Mouse (Mus musculus) hindbrain, embryonic 10.5 days (tissue): ENCODE results near the gene Lhx4. TPM values are rescaled to one million over a fixed set of nuclear protein-coding genes. Genes with fewer than 3 reads are reported as not detected.

Experiments used
- DNase-seq: peaks from one replicate; pipeline ENCODE4 v3.0.0-alpha.2; 2017; ENCODE audit warnings: low spot score
- H3K27ac ChIP-seq: fragments of 300-500 bp; sonication (generic); 2 replicates; pipeline ENCODE4 v1.5.1; 2016; ENCODE audit warnings: mild to moderate bottlenecking, moderate library complexity
- H3K27me3 ChIP-seq: fragments of 300-500 bp; sonication (generic); 2 replicates; pipeline ENCODE4 v1.6.1; 2016; ENCODE audit warnings: mild to moderate bottlenecking; ENCODE audit not compliant: poor library complexity, insufficient read depth, severe bottlenecking
- H3K36me3 ChIP-seq: fragments of 300-500 bp; sonication (generic); 2 replicates; pipeline ENCODE4 v1.6.1; 2016; ENCODE audit warnings: mild to moderate bottlenecking, moderate library complexity
- H3K4me1 ChIP-seq: fragments of 300-500 bp; sonication (generic); replicated peaks from 2 replicates; pipeline ENCODE4 v1.6.1; 2016; ENCODE audit warnings: mild to moderate bottlenecking
- H3K4me3 ChIP-seq: fragments of 300-500 bp; sonication (generic); 2 replicates; pipeline ENCODE4 v1.5.1; 2016; ENCODE audit warnings: mild to moderate bottlenecking, moderate library complexity
- H3K9me3 ChIP-seq: fragments of 300-500 bp; sonication (generic); 2 replicates; pipeline ENCODE4 v1.6.1; 2016; ENCODE audit warnings: mild to moderate bottlenecking, moderate library complexity
- WGBS: fragments of 180-500 bp; shearing (Covaris S2); methylation state at CpG from one replicate; pipeline ENCODE4 v1.1.7; 2016; 5-methylcytosine and 5-hydroxymethylcytosine counted together
- polyA plus RNA-seq: library from polyadenylated mRNA; unstranded; fragments of >200 nt; fragmentation: Nextera tagmentation; extraction: Ambion mirVana; gene quantifications from 2 replicates; pipeline ENCODE4 v1.2.1, GENCODE M21; 2016

The Lhx4 gene
- 5.7 and 11.6 TPM in 2 replicates for polyA plus RNA-seq

DNA sequence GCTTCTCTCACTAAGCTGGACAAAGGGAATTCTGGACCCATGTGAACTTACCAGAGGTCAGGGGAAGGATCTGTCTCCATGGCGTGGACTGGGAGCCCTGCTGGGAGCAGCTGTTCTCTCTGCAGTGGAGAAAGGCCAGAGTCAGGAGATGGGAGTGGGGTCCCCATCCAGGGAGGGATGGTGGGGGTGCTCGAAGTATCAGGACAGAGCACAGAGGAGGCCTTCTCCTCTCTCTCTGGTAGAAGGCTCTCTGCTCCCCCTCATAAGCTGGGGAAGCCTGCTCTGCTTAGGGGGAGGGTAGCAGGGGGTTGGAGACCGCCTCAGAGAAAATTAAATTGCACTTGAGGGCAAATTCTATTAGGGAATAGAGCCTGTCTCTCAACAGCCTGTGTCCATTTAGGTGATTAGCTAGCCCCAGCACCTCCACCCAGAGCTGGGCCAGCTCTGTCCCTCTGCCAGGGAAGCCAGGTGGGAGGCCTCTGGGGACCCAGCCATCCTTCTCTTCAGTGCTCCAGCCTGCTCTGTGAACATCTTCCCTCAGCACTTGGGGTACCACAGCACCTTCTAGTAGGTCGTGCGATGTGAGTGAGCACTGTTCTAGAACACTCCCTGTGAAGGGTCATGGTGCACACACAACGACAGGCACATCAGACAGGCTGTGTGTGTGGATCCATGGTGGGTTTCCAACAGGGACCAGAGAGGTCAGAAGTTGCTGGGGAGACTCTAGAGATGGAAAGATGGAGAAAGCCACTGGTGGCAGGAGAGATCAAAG is at the start of gene Lhx4:
Lhx4 (minus strand) TSS at position 201 of the 772 bp plus-strand sequence.
- WGBS, result 68% methylated on average over 6 of the region's 6 CpGs
- no peaks in the 10 kb centered on the region for H3K9me3 ChIP-seq
- no peaks in the 10 kb centered on the region for H3K36me3 ChIP-seq
- peaks cover 27% of the 10 kb centered on the region for H3K4me1 ChIP-seq
- H3K27me3 ChIP-seq, result peaks cover 86% of the 10 kb centered on the region
- peak; percentile 13 for DNase-seq
- peak within 1 kb of the TSS; percentile 73 for H3K27ac ChIP-seq
- peak within 1 kb of the TSS; percentile 23 for H3K4me3 ChIP-seq

DNA sequence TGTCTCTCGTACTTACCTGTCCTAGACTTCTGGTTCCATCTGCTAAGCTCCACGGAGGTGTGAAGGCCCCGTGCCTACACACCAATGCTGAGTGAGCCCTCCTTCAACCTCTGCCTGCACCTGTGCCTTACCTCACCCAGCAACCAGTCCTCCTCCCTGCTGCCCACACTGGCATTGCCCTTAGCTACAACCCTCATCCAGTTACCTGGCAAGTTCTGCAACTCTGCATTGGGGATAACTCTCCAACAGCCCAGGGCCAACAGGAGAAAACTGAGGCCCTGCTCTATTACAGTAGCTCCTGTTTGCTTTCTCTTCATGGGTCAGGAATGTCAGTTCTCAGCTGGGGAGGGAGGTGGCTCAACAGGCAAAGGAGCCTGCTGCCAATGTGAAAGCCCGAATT is 46.5 kb upstream of the Lhx4 start:
- Histone ChIP-seq H3K4me3 (no peak overlapping the region), H3K9me3 (no peaks in the 10 kb centered on the region), H3K27ac (no peak overlapping the region), H3K36me3 (peaks cover 56% of the 10 kb centered on the region), H3K27me3 (no peaks in the 10 kb centered on the region), H3K4me1 (no peaks in the 10 kb centered on the region)
- DNase-seq, result no peak
- WGBS, result 91% methylated on average over 4 of the region's 4 CpGs

DNA sequence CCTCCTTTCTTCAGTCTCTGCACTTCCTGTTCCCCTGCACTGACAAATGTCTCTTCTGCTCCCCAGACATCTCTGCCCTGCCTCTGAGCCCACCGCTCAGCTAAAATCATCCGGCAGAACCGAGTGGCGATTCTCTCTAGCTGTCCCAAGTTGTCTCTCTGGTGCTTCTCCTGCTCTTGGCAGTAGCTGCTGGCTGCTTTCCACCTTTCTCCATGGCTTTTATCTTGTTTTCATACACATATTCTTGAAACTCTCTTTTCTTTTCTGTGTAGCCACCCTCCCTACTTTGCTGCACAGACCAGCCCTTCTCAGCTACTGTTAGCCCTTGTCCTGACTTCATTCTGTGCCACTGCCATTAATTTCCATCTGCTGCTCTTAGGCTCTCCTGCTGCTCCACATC is 45.9 kb upstream of the Lhx4 start:
- WGBS, result 87% methylated on average over 4 of the region's 4 CpGs
- Histone ChIP-seq H3K4me1 (no peaks in the 10 kb centered on the region), H3K9me3 (no peaks in the 10 kb centered on the region), H3K27ac (no peak overlapping the region), H3K27me3 (no peaks in the 10 kb centered on the region), H3K36me3 (peaks cover 53% of the 10 kb centered on the region), H3K4me3 (no peak overlapping the region)
- no peak for DNase-seq

DNA sequence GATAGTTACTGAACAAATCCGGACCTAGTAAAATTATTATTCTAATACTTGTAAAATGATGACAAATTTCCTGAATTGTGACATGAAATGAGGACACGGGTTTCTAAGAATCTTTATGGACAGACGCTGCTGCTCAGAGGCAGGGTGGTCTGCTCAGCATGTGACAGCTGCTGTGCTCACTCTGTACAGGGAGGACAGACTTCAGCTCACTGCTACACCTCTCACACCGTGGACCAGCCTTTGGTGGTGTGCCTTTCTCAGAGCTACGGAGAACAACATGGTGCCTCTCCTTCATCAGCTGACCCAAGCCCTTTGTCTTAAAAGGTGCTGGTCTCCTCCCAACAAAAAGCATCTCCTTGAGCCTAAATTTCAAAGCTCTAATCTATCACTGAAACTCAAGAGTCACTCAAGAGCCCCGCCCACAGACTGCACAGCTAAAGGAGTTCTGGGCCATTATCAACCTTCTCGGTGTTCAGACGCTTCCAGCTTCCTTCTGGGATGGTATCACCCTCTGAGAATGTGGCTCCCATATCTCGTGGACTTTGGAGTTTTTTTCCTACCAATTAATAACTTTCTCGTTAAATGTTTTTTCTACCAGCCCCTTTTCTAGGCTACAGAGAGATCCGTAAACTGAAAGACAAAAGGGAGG is 45.4 kb upstream of the Lhx4 start:
- Histone ChIP-seq H3K36me3 (peaks cover 50% of the 10 kb centered on the region), H3K27ac (no peak overlapping the region; the same call in 1 of the 2 replicates), H3K4me3 (no peak overlapping the region), H3K4me1 (no peaks in the 10 kb centered on the region), H3K27me3 (no peaks in the 10 kb centered on the region), H3K9me3 (no peaks in the 10 kb centered on the region)
- WGBS, result 79% methylated on average over 11 of the region's 11 CpGs
- DNase-seq, result no peak

- Histone ChIP-seq H3K36me3 (peaks cover 45% of the 10 kb centered on the region), H3K27me3 (no peaks in the 10 kb centered on the region), H3K4me1 (peaks cover 5% of the 10 kb centered on the region), H3K27ac (no peak overlapping the region), H3K4me3 (no peak overlapping the region), H3K9me3 (no peaks in the 10 kb centered on the region)
- DNase-seq, result no peak
- 94% methylated on average over 5 of the region's 5 CpGs for WGBS
These were observed 44.3 kb upstream of the Lhx4 start for GRCm38 (mm10) chr1:155795791-155796233.

DNA sequence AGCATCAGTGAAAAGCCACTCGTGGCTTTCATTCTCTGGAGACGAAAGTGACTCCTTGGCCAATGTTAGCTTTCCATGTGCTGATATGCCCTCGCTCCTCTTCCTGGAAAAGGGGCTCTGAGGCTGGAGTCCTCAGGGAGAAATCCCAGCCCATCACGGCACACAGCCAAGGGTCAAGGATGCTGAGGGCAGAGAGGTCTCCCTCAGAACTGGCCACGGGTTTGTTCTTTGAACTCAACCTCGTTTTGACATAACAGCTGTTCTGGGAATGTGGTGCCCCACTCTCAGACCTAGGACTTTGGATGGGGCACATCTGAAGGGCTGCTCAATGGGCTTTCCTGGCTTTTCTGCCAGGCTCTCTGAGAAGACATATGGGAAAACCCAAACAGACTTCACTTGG is 43.4 kb upstream of the Lhx4 start:
- Histone ChIP-seq H3K27me3 (no peaks in the 10 kb centered on the region), H3K4me3 (no peak overlapping the region), H3K27ac (no peak overlapping the region), H3K36me3 (peaks cover 43% of the 10 kb centered on the region), H3K9me3 (no peaks in the 10 kb centered on the region), H3K4me1 (peaks cover 15% of the 10 kb centered on the region)
- 90% methylated on average over 6 of the region's 6 CpGs for WGBS
- no peak for DNase-seq

GRCm38 (mm10) chr1:155791919-155792318 is 40.4 kb upstream of the Lhx4 start:
- WGBS, result 69% methylated on average over 5 of the region's 5 CpGs
- Histone ChIP-seq H3K27me3 (peaks cover 5% of the 10 kb centered on the region; the same call in 1 of the 2 replicates), H3K27ac (no peak overlapping the region), H3K4me1 (peaks cover 21% of the 10 kb centered on the region), H3K36me3 (peaks cover 49% of the 10 kb centered on the region), H3K9me3 (no peaks in the 10 kb centered on the region), H3K4me3 (no peak overlapping the region)
- no peak for DNase-seq

- Histone ChIP-seq H3K27me3 (peaks cover 20% of the 10 kb centered on the region), H3K9me3 (no peaks in the 10 kb centered on the region), H3K4me3 (no peak overlapping the region), H3K27ac (peak overlapping the region; percentile 84), H3K36me3 (peaks cover 60% of the 10 kb centered on the region), H3K4me1 (peaks cover 30% of the 10 kb centered on the region)
- DNase-seq, result peak; percentile 44
- WGBS, result 54% methylated on average over 16 of the region's 16 CpGs
These were observed 38.9 kb upstream of the Lhx4 start for GRCm38 (mm10) chr1:155790111-155790974.

DNA sequence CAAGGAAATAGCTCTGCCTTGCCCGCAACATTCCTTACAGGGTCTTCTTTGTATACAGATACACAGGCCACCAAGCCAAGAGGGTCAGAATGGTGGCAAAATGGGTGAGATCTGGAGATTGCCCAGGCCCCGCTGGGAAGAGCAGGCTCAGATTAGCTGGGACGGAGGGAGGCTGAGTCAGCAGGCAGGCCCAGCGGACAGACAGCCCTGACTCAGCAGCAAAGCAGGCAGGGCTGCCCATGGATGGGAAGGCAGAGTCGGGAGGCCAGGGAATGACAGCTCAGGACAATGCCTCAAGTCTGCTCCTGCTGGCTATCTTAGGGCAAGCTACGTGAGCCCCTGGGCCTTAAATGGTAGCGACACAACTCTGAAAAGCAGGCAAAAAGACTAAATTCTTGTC is 34.4 kb upstream of the Lhx4 start:
- H3K4me3 ChIP-seq, result no peak overlapping the region
- DNase-seq, result no peak
- peaks cover 64% of the 10 kb centered on the region for H3K27me3 ChIP-seq
- no peaks in the 10 kb centered on the region for H3K9me3 ChIP-seq
- 47% methylated on average over 7 of the region's 7 CpGs for WGBS
- peaks cover 35% of the 10 kb centered on the region for H3K4me1 ChIP-seq
- H3K36me3 ChIP-seq, result peaks cover 54% of the 10 kb centered on the region
- H3K27ac ChIP-seq, result no peak overlapping the region

DNA sequence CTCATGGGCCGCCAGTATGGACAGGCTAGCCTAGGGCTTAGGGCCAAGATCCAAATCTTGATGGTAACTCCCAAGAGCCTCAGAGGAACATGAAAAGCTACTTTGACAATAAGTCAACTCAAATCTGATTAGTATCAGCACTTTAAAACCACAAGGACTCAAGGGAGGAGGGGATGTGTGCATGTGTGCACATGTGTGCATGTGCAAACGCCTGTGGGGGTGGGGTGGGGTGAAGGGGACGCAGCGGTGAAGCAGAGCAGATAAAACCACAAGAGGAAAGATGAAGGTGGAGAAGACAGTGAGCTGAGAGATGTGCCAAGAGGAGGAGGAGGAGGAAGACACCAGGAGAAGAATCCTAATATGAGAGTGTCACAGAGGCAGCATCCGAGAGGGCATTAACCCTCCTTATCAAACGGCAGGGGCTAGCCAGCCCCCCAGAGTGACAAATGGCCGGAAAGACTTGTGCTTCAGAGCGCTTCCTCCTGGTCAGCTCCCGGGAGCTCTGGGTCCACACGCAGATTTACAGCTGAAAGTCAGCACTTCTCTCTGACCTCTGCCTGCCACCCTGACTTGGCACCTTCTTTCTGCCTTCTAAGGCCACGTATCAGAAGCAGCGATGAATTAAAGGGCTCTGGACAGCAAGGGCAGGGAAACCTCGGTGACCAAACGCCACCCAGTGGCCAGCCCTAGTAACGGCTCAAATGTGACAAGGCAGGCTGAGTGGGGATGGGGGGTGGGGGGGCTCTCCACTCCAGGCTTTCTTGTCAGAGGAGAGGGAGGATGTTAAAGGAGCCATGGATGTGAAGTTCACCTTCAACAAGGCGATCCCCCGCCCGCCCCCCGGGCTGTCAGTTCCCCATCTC is 33.1 kb upstream of the Lhx4 start:
- 36% methylated on average over 19 of the region's 19 CpGs for WGBS
- Histone ChIP-seq H3K27me3 (peaks cover 75% of the 10 kb centered on the region), H3K27ac (no peak overlapping the region), H3K4me3 (no peak overlapping the region), H3K4me1 (peaks cover 22% of the 10 kb centered on the region), H3K36me3 (peaks cover 62% of the 10 kb centered on the region), H3K9me3 (no peaks in the 10 kb centered on the region)
- peak; percentile 66 for DNase-seq

GRCm38 (mm10) chr1:155782382-155782781 is 30.9 kb upstream of the Lhx4 start:
- no peak overlapping the region for H3K27ac ChIP-seq
- DNase-seq, result no peak
- H3K36me3 ChIP-seq, result peaks cover 53% of the 10 kb centered on the region
- H3K9me3 ChIP-seq, result no peaks in the 10 kb centered on the region
- H3K4me3 ChIP-seq, result no peak overlapping the region
- peaks cover 96% of the 10 kb centered on the region for H3K27me3 ChIP-seq
- peaks cover 19% of the 10 kb centered on the region for H3K4me1 ChIP-seq
- WGBS, result 74% methylated on average over 5 of the region's 5 CpGs
